Mouse (Mus musculus): ENCODE data around the gene Rab6b. TPM values are rescaled to one million over a fixed set of nuclear protein-coding genes. Genes with fewer than 3 reads are reported as not detected.
"Not testable (repeated sequence)": the region's sequence is repeated elsewhere in the genome, so short reads cannot be mapped to it uniquely, and the experiment has no call there.

The Rab6b gene
- polyA plus RNA-seq, 1 experiment, result 199 TPM

- H3K27ac ChIP-seq (ENCODE audit: insufficient read depth, low read length), result no peak overlapping the region
- H3K4me1 ChIP-seq (ENCODE audit: control insufficient read depth, insufficient read depth, low read length), result peaks cover 28% of the 10 kb centered on the region
- no peaks in the 10 kb centered on the region for H3K27me3 ChIP-seq (ENCODE audit: control insufficient read depth, insufficient read depth, low read length)
- H3K4me3 ChIP-seq (replicated peaks; ENCODE audit: insufficient read depth, low read depth, low read length), result no peak overlapping the region
- TF ChIP-seq CTCF (IDR thresholded peaks at IDR 0.05; ENCODE audit: borderline replicate concordance, insufficient read depth, low read depth, low read length), result no peak
- no peak for TF ChIP-seq POLR2A (IDR thresholded peaks at IDR 0.05; ENCODE audit: borderline replicate concordance, insufficient read depth, low read length)
- DNase-seq, result no peak
- 43% methylated on average over 8 of the region's 8 CpGs for WGBS
These were observed 24.3 kb upstream of the Rab6b start for GRCm38 (mm10) chr9:103087301-103087700.

- H3K27me3 ChIP-seq (ENCODE audit: control insufficient read depth, insufficient read depth, low read length), result no peaks in the 10 kb centered on the region
- no peak overlapping the region for H3K27ac ChIP-seq (ENCODE audit: insufficient read depth, low read length)
- peaks cover 29% of the 10 kb centered on the region for H3K4me1 ChIP-seq (ENCODE audit: control insufficient read depth, insufficient read depth, low read length)
- TF ChIP-seq CTCF (IDR thresholded peaks at IDR 0.05; ENCODE audit: borderline replicate concordance, insufficient read depth, low read depth, low read length) (no peak), POLR2A (IDR thresholded peaks at IDR 0.05; ENCODE audit: borderline replicate concordance, insufficient read depth, low read length) (no peak)
- DNase-seq, result no peak
- 91% methylated on average over 2 of the region's 2 CpGs for WGBS
- H3K4me3 ChIP-seq (replicated peaks; ENCODE audit: insufficient read depth, low read depth, low read length), result no peak overlapping the region
These were observed 22.9 kb upstream of the Rab6b start for GRCm38 (mm10) chr9:103088661-103089060.

GRCm38 (mm10) chr9:103090116-103090875 is 21.3 kb upstream of the Rab6b start:
- WGBS, result 9% methylated on average over 9 of the region's 9 CpGs
- Histone ChIP-seq H3K4me1 (ENCODE audit: control insufficient read depth, insufficient read depth, low read length) (peaks cover 29% of the 10 kb centered on the region), H3K27ac (ENCODE audit: insufficient read depth, low read length) (peak overlapping the region; percentile 32), H3K27me3 (ENCODE audit: control insufficient read depth, insufficient read depth, low read length) (no peaks in the 10 kb centered on the region), H3K4me3 (replicated peaks; ENCODE audit: insufficient read depth, low read depth, low read length) (no peak overlapping the region)
- DNase-seq, result peak; percentile 80 to 87
- TF ChIP-seq POLR2A (IDR thresholded peaks at IDR 0.05; ENCODE audit: borderline replicate concordance, insufficient read depth, low read length), result no peak
- TF ChIP-seq CTCF (IDR thresholded peaks at IDR 0.05; ENCODE audit: borderline replicate concordance, insufficient read depth, low read depth, low read length), result no peak

GRCm38 (mm10) chr9:103091039-103091883 is 20.3 kb upstream of the Rab6b start:
- H3K27me3 ChIP-seq (ENCODE audit: control insufficient read depth, insufficient read depth, low read length), result no peaks in the 10 kb centered on the region
- H3K27ac ChIP-seq (ENCODE audit: insufficient read depth, low read length), result peak overlapping the region; percentile 32
- peaks cover 29% of the 10 kb centered on the region for H3K4me1 ChIP-seq (ENCODE audit: control insufficient read depth, insufficient read depth, low read length)
- DNase-seq, result peak in 1 of 2 experiments; percentile 27
- no peak for TF ChIP-seq POLR2A (IDR thresholded peaks at IDR 0.05; ENCODE audit: borderline replicate concordance, insufficient read depth, low read length)
- TF ChIP-seq CTCF (IDR thresholded peaks at IDR 0.05; ENCODE audit: borderline replicate concordance, insufficient read depth, low read depth, low read length), result no peak
- no peak overlapping the region for H3K4me3 ChIP-seq (replicated peaks; ENCODE audit: insufficient read depth, low read depth, low read length)
- WGBS, result 84% methylated on average over 16 of the region's 16 CpGs

GRCm38 (mm10) chr9:103092248-103092647 is 19.3 kb upstream of the Rab6b start:
- Histone ChIP-seq H3K27me3 (ENCODE audit: control insufficient read depth, insufficient read depth, low read length) (no peaks in the 10 kb centered on the region), H3K4me3 (replicated peaks; ENCODE audit: insufficient read depth, low read depth, low read length) (peak overlapping the region; percentile 82), H3K4me1 (ENCODE audit: control insufficient read depth, insufficient read depth, low read length) (peaks cover 21% of the 10 kb centered on the region; the same call in 1 of the 2 replicates), H3K27ac (ENCODE audit: insufficient read depth, low read length) (peak overlapping the region; percentile 75)
- under 1% methylated on average over 19 of the region's 19 CpGs for WGBS
- TF ChIP-seq CTCF (IDR thresholded peaks at IDR 0.05; ENCODE audit: borderline replicate concordance, insufficient read depth, low read depth, low read length), result peak; percentile 88
- peak; percentile 63 for TF ChIP-seq POLR2A (IDR thresholded peaks at IDR 0.05; ENCODE audit: borderline replicate concordance, insufficient read depth, low read length)
- DNase-seq, result peak; percentile 84 to 90

GRCm38 (mm10) chr9:103093681-103094080 is 17.9 kb upstream of the Rab6b start:
- no peak for DNase-seq
- TF ChIP-seq POLR2A (IDR thresholded peaks at IDR 0.05; ENCODE audit: borderline replicate concordance, insufficient read depth, low read length) (no peak), CTCF (IDR thresholded peaks at IDR 0.05; ENCODE audit: borderline replicate concordance, insufficient read depth, low read depth, low read length) (no peak)
- 95% methylated on average over 3 of the region's 3 CpGs for WGBS

GRCm38 (mm10) chr9:103108341-103108798 is 3.2 kb upstream of the Rab6b start:
- Histone ChIP-seq H3K4me1 (ENCODE audit: control insufficient read depth, insufficient read depth, low read length) (peaks cover 14% of the 10 kb centered on the region; the same call in 1 of the 2 replicates), H3K27ac (ENCODE audit: insufficient read depth, low read length) (peak overlapping the region; percentile 94; the same call in 1 of the 2 replicates), H3K4me3 (replicated peaks; ENCODE audit: insufficient read depth, low read depth, low read length) (peak overlapping the region; percentile 87)
- peak; percentile 37; the same call in 1 of the 2 replicates for TF ChIP-seq POLR2A (IDR thresholded peaks at IDR 0.05; ENCODE audit: borderline replicate concordance, insufficient read depth, low read length)
- H3K27me3 ChIP-seq (ENCODE audit: control insufficient read depth, insufficient read depth, low read length); DNase-seq: not testable (repeated sequence)
- 10% methylated on average over 10 of the region's 14 CpGs for WGBS

More at GRCm38 (mm10) chr9:103093681-103094080, 17.9 kb upstream of the Rab6b start:
- Histone ChIP-seq H3K27me3 (ENCODE audit: control insufficient read depth, insufficient read depth, low read length) (no peaks in the 10 kb centered on the region), H3K4me3 (replicated peaks; ENCODE audit: insufficient read depth, low read depth, low read length) (no peak overlapping the region), H3K27ac (ENCODE audit: insufficient read depth, low read length) (no peak overlapping the region), H3K4me1 (ENCODE audit: control insufficient read depth, insufficient read depth, low read length) (peaks cover 20% of the 10 kb centered on the region; the same call in 1 of the 2 replicates)
